Mouse (Mus musculus) lung, postnatal 14 days (tissue): ENCODE data around the gene Dyrk1a.

ENCODE experiments used
- DNase-seq: peaks from one replicate; pipeline ENCODE4 v3.0.0; 2021

The Dyrk1a gene

GRCm38 (mm10) chr16:94591536-94591935 is 21.7 kb downstream of the Dyrk1a start:
- DNase-seq: no peak

GRCm38 (mm10) chr16:94596633-94597032 is 26.8 kb downstream of the Dyrk1a start:
- DNase-seq: no peak

GRCm38 (mm10) chr16:94597640-94598039 is 27.8 kb downstream of the Dyrk1a start:
- DNase-seq: no peak

GRCm38 (mm10) chr16:94599977-94600724 is 30.3 kb downstream of the Dyrk1a start:
- DNase-seq: no peak

- no peak for DNase-seq
Measured at GRCm38 (mm10) chr16:94601089-94601488, 31.3 kb downstream of the Dyrk1a start.

- DNase-seq: peak; percentile 68
Measured at GRCm38 (mm10) chr16:94601540-94601953, 31.7 kb downstream of the Dyrk1a start.

- DNase-seq: no peak
Measured at GRCm38 (mm10) chr16:94602188-94602587, 32.4 kb downstream of the Dyrk1a start.

GRCm38 (mm10) chr16:94602730-94603129 is 32.9 kb downstream of the Dyrk1a start:
- no peak for DNase-seq

GRCm38 (mm10) chr16:94606169-94606568 is 36.4 kb downstream of the Dyrk1a start:
- DNase-seq: no peak

- no peak for DNase-seq
Measured at GRCm38 (mm10) chr16:94607468-94607867, 37.7 kb downstream of the Dyrk1a start.

- no peak for DNase-seq
Measured at GRCm38 (mm10) chr16:94608706-94609594, 39.1 kb downstream of the Dyrk1a start.

- DNase-seq: no peak
Measured at GRCm38 (mm10) chr16:94612573-94612972, 42.8 kb downstream of the Dyrk1a start.

- no peak for DNase-seq
Measured at GRCm38 (mm10) chr16:94617255-94617654, 47.4 kb downstream of the Dyrk1a start.

GRCm38 (mm10) chr16:94618543-94618942 is 48.7 kb downstream of the Dyrk1a start:
- peak; percentile 79 for DNase-seq

GRCm38 (mm10) chr16:94619301-94619700 is 49.5 kb downstream of the Dyrk1a start:
- no peak for DNase-seq

GRCm38 (mm10) chr16:94624871-94625270 is 55.1 kb downstream of the Dyrk1a start:
- no peak for DNase-seq

- DNase-seq: no peak
Measured at GRCm38 (mm10) chr16:94625639-94626038, 55.8 kb downstream of the Dyrk1a start.

- DNase-seq: no peak
Measured at GRCm38 (mm10) chr16:94627736-94628135, 57.9 kb downstream of the Dyrk1a start.

GRCm38 (mm10) chr16:94628976-94629729 is 59.3 kb downstream of the Dyrk1a start:
- DNase-seq: no peak

- peak; percentile 23 for DNase-seq
Measured at GRCm38 (mm10) chr16:94631984-94632383, 62.2 kb downstream of the Dyrk1a start.

GRCm38 (mm10) chr16:94632424-94632963 is 62.7 kb downstream of the Dyrk1a start:
- DNase-seq: no peak

GRCm38 (mm10) chr16:94633012-94633411 is 63.2 kb downstream of the Dyrk1a start:
- no peak for DNase-seq

- DNase-seq: no peak
Measured at GRCm38 (mm10) chr16:94637423-94637822, 67.6 kb downstream of the Dyrk1a start.
